Mouse (Mus musculus): ENCODE results near the gene Mme.

Mme gene

GRCm38 (mm10) chr3:63241099-63241587, at the start of gene Mme:
Gene Mme, plus strand, starts transcription at chr3:63241537.
- DNase-seq (ENCODE audit: low read depth), result no peak

- DNase-seq (ENCODE audit: low read depth), result no peak
Measured at GRCm38 (mm10) chr3:63196565-63196964, 44.8 kb upstream of the Mme start.

- DNase-seq (ENCODE audit: low read depth), result no peak
Measured at GRCm38 (mm10) chr3:63198026-63198425, 43.3 kb upstream of the Mme start.

- no peak for DNase-seq (ENCODE audit: low read depth)
Measured at GRCm38 (mm10) chr3:63221867-63222591, 19.3 kb upstream of the Mme start.

- no peak for DNase-seq (ENCODE audit: low read depth)
Measured at GRCm38 (mm10) chr3:63223676-63224075, 17.7 kb upstream of the Mme start.

GRCm38 (mm10) chr3:63235957-63236356, 5.4 kb upstream of the Mme start:
- DNase-seq (ENCODE audit: low read depth), result no peak

- no peak for DNase-seq (ENCODE audit: low read depth)
Measured at GRCm38 (mm10) chr3:63243721-63244120, 2.4 kb downstream of the Mme start.

- no peak for DNase-seq (ENCODE audit: low read depth)
Measured at GRCm38 (mm10) chr3:63272091-63272490, 30.8 kb downstream of the Mme start.

- DNase-seq (ENCODE audit: low read depth), result no peak
Measured at GRCm38 (mm10) chr3:63294316-63294715, 53.0 kb downstream of the Mme start.

GRCm38 (mm10) chr3:63294791-63295190, 53.5 kb downstream of the Mme start:
- DNase-seq (ENCODE audit: low read depth), result no peak

- DNase-seq (ENCODE audit: low read depth), result no peak
Measured at GRCm38 (mm10) chr3:63295237-63295636, 53.9 kb downstream of the Mme start.

GRCm38 (mm10) chr3:63295657-63296231, 54.4 kb downstream of the Mme start:
- no peak for DNase-seq (ENCODE audit: low read depth)

- no peak for DNase-seq (ENCODE audit: low read depth)
Measured at GRCm38 (mm10) chr3:63296411-63296810, 55.1 kb downstream of the Mme start.

- peak; percentile 0 for DNase-seq (ENCODE audit: low read depth)
Measured at GRCm38 (mm10) chr3:63297787-63298186, 56.5 kb downstream of the Mme start.

- no peak for DNase-seq (ENCODE audit: low read depth)
Measured at GRCm38 (mm10) chr3:63315211-63315760, 73.9 kb downstream of the Mme start.

GRCm38 (mm10) chr3:63317496-63317895, 76.2 kb downstream of the Mme start:
- DNase-seq (ENCODE audit: low read depth), result no peak

- DNase-seq (ENCODE audit: low read depth), result no peak
Measured at GRCm38 (mm10) chr3:63325615-63326014, 84.3 kb downstream of the Mme start.

GRCm38 (mm10) chr3:63340110-63340509, 98.8 kb downstream of the Mme start:
- DNase-seq (ENCODE audit: low read depth), result no peak

- no peak for DNase-seq (ENCODE audit: low read depth)
Measured at GRCm38 (mm10) chr3:63340546-63340945, 99.2 kb downstream of the Mme start.

GRCm38 (mm10) chr3:63341481-63341880, 100.1 kb downstream of the Mme start:
- no peak for DNase-seq (ENCODE audit: low read depth)

- DNase-seq (ENCODE audit: low read depth), result no peak
Measured at GRCm38 (mm10) chr3:63344998-63345397, 103.7 kb downstream of the Mme start.

GRCm38 (mm10) chr3:63348893-63349426, 107.6 kb downstream of the Mme start:
- no peak for DNase-seq (ENCODE audit: low read depth)

GRCm38 (mm10) chr3:63350242-63350641, 108.9 kb downstream of the Mme start:
- DNase-seq (ENCODE audit: low read depth), result no peak
